Mouse (Mus musculus): ENCODE data around the gene Ccdc84.
"Not testable (repeated sequence)": the region's sequence is repeated elsewhere in the genome, so short reads cannot be mapped to it uniquely, and the experiment has no call there.

Ccdc84 gene

GRCm38 (mm10) chr9:44418519-44419385, at the start of gene Ccdc84:
TSS of gene Ccdc84 (minus strand) at chr9:44418569.
- DNase-seq: no peak

GRCm38 (mm10) chr9:44461950-44462349, 43.6 kb upstream of the Ccdc84 start:
- DNase-seq: no peak

GRCm38 (mm10) chr9:44457035-44457742, 38.8 kb upstream of the Ccdc84 start:
- DNase-seq: peak; percentile 21

GRCm38 (mm10) chr9:44454891-44455220, 36.5 kb upstream of the Ccdc84 start, which contains the start of gene Upk2:
TSS of gene Upk2 (minus strand) at chr9:44454976.
- DNase-seq: no peak

- peak; percentile 80 for DNase-seq
Measured at GRCm38 (mm10) chr9:44454132-44454890, 35.9 kb upstream of the Ccdc84 start.

- no peak for DNase-seq
Measured at GRCm38 (mm10) chr9:44450387-44450786, 32.0 kb upstream of the Ccdc84 start.

GRCm38 (mm10) chr9:44444402-44445025, 26.1 kb upstream of the Ccdc84 start:
- not testable (repeated sequence) for DNase-seq

- DNase-seq: no peak
Measured at GRCm38 (mm10) chr9:44440961-44441360, 22.6 kb upstream of the Ccdc84 start, which contains the start of gene Foxr1. TSS of gene Foxr1 (minus strand) at chr9:44441136.

- no peak for DNase-seq
Measured at GRCm38 (mm10) chr9:44435747-44436146, 17.4 kb upstream of the Ccdc84 start.

- DNase-seq: no peak
Measured at GRCm38 (mm10) chr9:44432577-44433185, 14.3 kb upstream of the Ccdc84 start.

- DNase-seq: no peak
Measured at GRCm38 (mm10) chr9:44423576-44423975, 5.2 kb upstream of the Ccdc84 start.

- no peak for DNase-seq
Measured at GRCm38 (mm10) chr9:44420280-44420898, 2.0 kb upstream of the Ccdc84 start.

- not testable (repeated sequence) for DNase-seq
Measured at GRCm38 (mm10) chr9:44419730-44420129, 1.4 kb upstream of the Ccdc84 start.

GRCm38 (mm10) chr9:44417892-44418363, 441 bp downstream of the Ccdc84 start:
- peak; percentile 94 for DNase-seq

GRCm38 (mm10) chr9:44417156-44417891, 1.0 kb downstream of the Ccdc84 start:
- DNase-seq: no peak

GRCm38 (mm10) chr9:44412781-44413180, 5.6 kb downstream of the Ccdc84 start:
- DNase-seq: no peak

- no peak for DNase-seq
Measured at GRCm38 (mm10) chr9:44412306-44412705, 6.1 kb downstream of the Ccdc84 start.

GRCm38 (mm10) chr9:44411601-44412130, 6.7 kb downstream of the Ccdc84 start:
- DNase-seq: no peak

GRCm38 (mm10) chr9:44410647-44411336, 7.6 kb downstream of the Ccdc84 start:
- no peak for DNase-seq

- DNase-seq: not testable (repeated sequence)
Measured at GRCm38 (mm10) chr9:44408693-44409092, 9.7 kb downstream of the Ccdc84 start.

Measured in cerebellum, adult 11 months (tissue).